Mouse (Mus musculus) heart, embryonic 11.5 days (tissue): ENCODE measurements around the gene 4833439L19Rik. TPM values are rescaled to one million over a fixed set of nuclear protein-coding genes. Genes with fewer than 3 reads are reported as not detected.
A peak's percentile ranks its signal among the peaks of the same experiment; 100 is the strongest.

Experiments
- ATAC-seq: fragments of 200-750 bp; cut with Nextera tagmentation; replicated peaks from 2 replicates; pipeline ENCODE4 v1.8.0; 2017; ENCODE audit warnings: moderate library complexity; ENCODE audit not compliant: insufficient number of reproducible peaks, low FRiP score, low TSS enrichment
- H3K27ac ChIP-seq: fragments of 300-500 bp; sonication (generic); 2 replicates; pipeline ENCODE4 v1.5.1; 2014; ENCODE audit warnings: mild to moderate bottlenecking, low read depth, low read length
- H3K27me3 ChIP-seq: fragments of 300-500 bp; sonication (generic); 2 replicates; pipeline ENCODE4 v1.6.1; 2014; ENCODE audit warnings: mild to moderate bottlenecking, low read length, mixed read lengths; ENCODE audit not compliant: control insufficient read depth, insufficient read depth
- H3K36me3 ChIP-seq: fragments of 300-500 bp; sonication (generic); 2 replicates; pipeline ENCODE4 v1.6.1; 2014; ENCODE audit warnings: mild to moderate bottlenecking, low read length, moderate library complexity, mixed read lengths; ENCODE audit not compliant: control insufficient read depth, insufficient read depth
- H3K4me1 ChIP-seq: fragments of 300-500 bp; sonication (generic); 2 replicates; pipeline ENCODE4 v1.6.1; 2014; ENCODE audit warnings: low read length; ENCODE audit not compliant: control insufficient read depth, insufficient read depth
- H3K4me2 ChIP-seq: fragments of 300-500 bp; sonication (generic); 2 replicates; pipeline ENCODE4 v1.6.1; 2014; ENCODE audit warnings: mild to moderate bottlenecking, moderate library complexity
- H3K4me3 ChIP-seq: fragments of 300-500 bp; sonication (generic); 2 replicates; pipeline ENCODE4 v1.5.1; 2014; ENCODE audit warnings: low read depth, low read length
- H3K9ac ChIP-seq: fragments of 300-500 bp; sonication (generic); 2 replicates; pipeline ENCODE4 v1.6.1; 2014; ENCODE audit warnings: mild to moderate bottlenecking, low read depth, low read length, moderate library complexity
- H3K9me3 ChIP-seq: fragments of 300-500 bp; sonication (generic); replicated peaks from 2 replicates; pipeline ENCODE4 v1.6.1; 2016; ENCODE audit warnings: low read length; ENCODE audit not compliant: control insufficient read depth
- WGBS: fragments of 180-500 bp; shearing (Covaris S2); extraction: QIAGEN DNeasy Blood & Tissue Kit; methylation state at CpG from one replicate; pipeline ENCODE4 v1.1.7; 2014; ENCODE audit not compliant: insufficient replicate concordance; 5-methylcytosine and 5-hydroxymethylcytosine counted together
- polyA plus RNA-seq: library from polyadenylated mRNA; unstranded; fragments of >200 nt; fragmentation: Nextera tagmentation; extraction: Ambion mirVana; gene quantifications from 2 replicates; pipeline ENCODE4 v1.2.1, GENCODE M21; 2014

Gene 4833439L19Rik
- polyA plus RNA-seq, 1 experiment from 2014 or later = 126 TPM

- peak; percentile 37 for ATAC-seq
- Histone ChIP-seq H3K36me3 (no peaks in the 10 kb centered on the region; the same call in 1 of the 2 replicates), H3K4me1 (peaks cover 7% of the 10 kb centered on the region; the same call in 1 of the 2 replicates), H3K9ac (peak overlapping the region; percentile 98; the same call in 1 of the 2 replicates), H3K4me2 (peak overlapping the region; percentile 83), H3K4me3 (peak overlapping the region; percentile 96), H3K9me3 (no peaks in the 10 kb centered on the region), H3K27me3 (no peaks in the 10 kb centered on the region), H3K27ac (no peak overlapping the region)
- WGBS = 42% methylated on average over 8 of the region's 8 CpGs
Measured at GRCm38 (mm10) chr13:54565594-54566345, 535 bp upstream of the 4833439L19Rik start.

DNA sequence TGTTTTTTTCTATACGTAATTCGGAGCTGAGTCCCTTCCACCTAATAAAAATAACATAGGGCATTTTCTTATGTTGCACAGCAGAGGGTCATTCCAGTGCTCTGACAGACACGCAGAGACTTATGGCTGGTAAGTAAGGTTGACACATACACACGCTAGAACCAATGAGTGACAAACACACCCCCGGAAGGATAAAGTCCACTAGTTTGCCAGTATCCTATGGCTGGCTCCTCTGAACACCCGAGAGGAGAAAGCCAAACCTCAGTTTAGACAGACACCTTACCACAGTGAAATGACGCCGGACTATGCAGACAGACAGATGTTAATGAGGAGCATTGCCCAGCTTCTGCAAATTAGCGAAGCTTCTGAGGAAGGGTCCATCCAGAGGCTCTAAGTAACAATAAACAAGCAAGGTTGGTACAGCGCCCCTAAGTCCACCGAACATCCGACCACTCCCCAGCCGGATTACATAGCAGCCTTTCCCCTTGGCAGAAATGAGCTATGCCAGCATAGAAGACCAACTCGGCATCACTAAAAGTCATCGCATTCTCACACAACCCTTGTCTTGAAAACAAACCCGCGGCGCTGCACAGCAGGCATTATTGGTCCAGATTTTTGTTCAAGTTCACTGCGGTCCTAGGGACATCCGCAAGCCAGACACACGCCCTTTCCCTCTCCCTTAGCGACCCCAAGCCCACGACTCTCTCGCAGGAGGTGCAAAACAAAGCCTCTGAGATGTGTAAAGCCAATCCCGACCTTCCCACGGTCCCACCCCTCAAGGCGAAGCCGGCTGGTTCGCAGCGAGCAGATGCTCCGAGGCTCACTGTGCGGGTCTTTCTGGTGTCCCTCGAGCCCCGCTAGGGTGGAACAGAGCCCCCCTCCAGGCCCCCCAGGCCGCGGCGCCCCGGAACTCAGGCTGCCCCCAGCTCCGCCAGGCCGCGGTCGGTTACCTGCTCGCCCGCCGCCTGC is 719 bp downstream of the 4833439L19Rik start:
- Histone ChIP-seq H3K4me3 (peak overlapping the region; percentile 96), H3K27me3 (no peaks in the 10 kb centered on the region), H3K9me3 (no peaks in the 10 kb centered on the region), H3K4me1 (peaks cover 7% of the 10 kb centered on the region; the same call in 1 of the 2 replicates), H3K27ac (peak overlapping the region; percentile 42; the same call in 1 of the 2 replicates), H3K36me3 (peaks cover 3% of the 10 kb centered on the region), H3K9ac (peak overlapping the region; percentile 98), H3K4me2 (peak overlapping the region; percentile 83)
- ATAC-seq = peak; percentile 55
- WGBS = 11% methylated on average over 45 of the region's 45 CpGs

GRCm38 (mm10) chr13:54562562-54562961 is 2.7 kb downstream of the 4833439L19Rik start:
- no peak overlapping the region for H3K27ac ChIP-seq
- no peak overlapping the region for H3K4me2 ChIP-seq
- no peaks in the 10 kb centered on the region for H3K27me3 ChIP-seq
- H3K4me1 ChIP-seq = peaks cover 7% of the 10 kb centered on the region; the same call in 1 of the 2 replicates
- peaks cover 20% of the 10 kb centered on the region for H3K36me3 ChIP-seq
- no peak overlapping the region for H3K9ac ChIP-seq
- no peak overlapping the region for H3K4me3 ChIP-seq
- 73% methylated on average over 7 of the region's 7 CpGs for WGBS
- H3K9me3 ChIP-seq = no peaks in the 10 kb centered on the region
- no peak for ATAC-seq

DNA sequence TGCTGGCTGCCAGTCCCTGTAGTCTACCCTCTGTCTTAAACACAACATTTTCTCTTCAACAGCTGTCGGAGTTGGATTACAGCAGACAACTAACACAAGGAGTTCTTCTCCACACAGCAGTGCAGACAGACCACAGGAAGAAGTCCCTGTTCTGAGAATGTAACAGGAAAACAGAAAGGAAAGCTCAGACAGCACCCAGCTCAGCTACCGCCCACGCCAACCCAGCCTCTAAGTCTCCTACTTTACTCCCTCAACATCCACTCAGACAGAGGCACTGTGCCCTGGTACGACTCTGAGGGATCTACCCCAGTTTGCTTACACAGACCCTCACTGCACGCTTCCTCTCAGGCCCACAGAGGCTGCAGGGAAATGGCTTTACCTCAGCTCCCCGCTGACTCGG is 4.6 kb downstream of the 4833439L19Rik start:
- no peaks in the 10 kb centered on the region for H3K27me3 ChIP-seq
- no peaks in the 10 kb centered on the region for H3K9me3 ChIP-seq
- no peak overlapping the region for H3K4me2 ChIP-seq
- peaks cover 7% of the 10 kb centered on the region; the same call in 1 of the 2 replicates for H3K4me1 ChIP-seq
- 84% methylated on average over 7 of the region's 7 CpGs for WGBS
- H3K36me3 ChIP-seq = peaks cover 30% of the 10 kb centered on the region
- H3K4me3 ChIP-seq = no peak overlapping the region
- H3K27ac ChIP-seq = no peak overlapping the region
- ATAC-seq = no peak
- H3K9ac ChIP-seq = no peak overlapping the region

- no peak for ATAC-seq
- no peak overlapping the region for H3K27ac ChIP-seq
- H3K4me1 ChIP-seq = 0 out of 2 replicates have a peak, but pooled peaks cover 7% of the 10 kb centered on the region
- H3K9ac ChIP-seq = no peak overlapping the region
- no peak overlapping the region for H3K4me3 ChIP-seq
- 88% methylated on average over 2 of the region's 2 CpGs for WGBS
- peaks cover 30% of the 10 kb centered on the region for H3K36me3 ChIP-seq
- H3K27me3 ChIP-seq = no peaks in the 10 kb centered on the region
- H3K4me2 ChIP-seq = no peak overlapping the region
- no peaks in the 10 kb centered on the region for H3K9me3 ChIP-seq
Measured at GRCm38 (mm10) chr13:54559656-54560055, 5.6 kb downstream of the 4833439L19Rik start.

DNA sequence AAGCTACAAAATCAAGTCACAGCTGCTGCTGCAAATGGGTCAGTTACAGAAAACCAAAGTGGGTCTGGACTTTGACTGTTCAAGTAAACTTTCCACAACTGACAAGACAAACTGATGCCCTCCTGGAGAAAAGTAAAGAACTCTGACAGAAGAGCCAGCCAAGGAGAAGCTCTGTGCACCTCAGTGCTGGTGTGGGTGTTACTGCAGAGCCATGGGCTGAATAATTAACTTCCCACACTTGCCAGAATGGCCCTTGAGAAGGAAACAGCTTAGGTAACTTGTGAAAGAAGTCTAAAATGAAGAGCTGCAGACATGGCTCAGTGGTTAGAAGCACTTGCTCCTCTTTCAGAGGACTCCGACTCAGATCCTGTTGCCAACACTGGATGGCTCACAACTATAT is 7.6 kb downstream of the 4833439L19Rik start:
- no peaks in the 10 kb centered on the region for H3K27me3 ChIP-seq
- no peaks in the 10 kb centered on the region for H3K9me3 ChIP-seq
- 83% methylated on average over 1 of the region's 1 CpGs for WGBS
- H3K4me2 ChIP-seq = no peak overlapping the region
- H3K27ac ChIP-seq = no peak overlapping the region
- H3K4me1 ChIP-seq = no peaks in the 10 kb centered on the region
- H3K4me3 ChIP-seq = no peak overlapping the region
- no peak for ATAC-seq
- H3K9ac ChIP-seq = no peak overlapping the region
- peaks cover 36% of the 10 kb centered on the region for H3K36me3 ChIP-seq

- Histone ChIP-seq H3K36me3 (peaks cover 36% of the 10 kb centered on the region), H3K27ac (no peak overlapping the region)
Measured at GRCm38 (mm10) chr13:54556796-54557195, 8.4 kb downstream of the 4833439L19Rik start.

DNA sequence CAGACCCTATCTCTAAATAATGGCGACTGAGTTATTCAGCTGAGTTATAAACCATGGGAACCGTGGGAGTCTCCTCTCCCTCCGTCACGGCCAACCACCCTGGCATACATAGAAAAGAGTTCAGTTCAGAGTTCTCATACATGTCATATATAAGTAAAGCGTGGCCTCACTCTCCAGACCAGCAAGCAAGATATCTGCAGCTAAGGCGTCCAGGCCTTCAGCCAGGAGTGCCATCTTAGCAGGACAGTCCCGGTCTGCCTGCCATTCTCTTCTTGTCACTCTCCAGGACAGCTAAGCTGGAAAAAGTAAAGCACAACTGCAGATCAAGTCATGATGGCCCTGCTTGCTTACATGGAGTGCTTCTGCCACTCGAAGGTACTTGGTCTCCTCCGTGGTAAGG is 9.1 kb downstream of the 4833439L19Rik start:
- no peak overlapping the region for H3K4me3 ChIP-seq
- no peak overlapping the region for H3K9ac ChIP-seq
- 90% methylated on average over 9 of the region's 9 CpGs for WGBS
- H3K4me1 ChIP-seq = no peaks in the 10 kb centered on the region
- no peaks in the 10 kb centered on the region for H3K27me3 ChIP-seq
- H3K27ac ChIP-seq = no peak overlapping the region
- no peaks in the 10 kb centered on the region for H3K9me3 ChIP-seq
- no peak overlapping the region for H3K4me2 ChIP-seq
- H3K36me3 ChIP-seq = peaks cover 36% of the 10 kb centered on the region
- ATAC-seq = no peak

More at GRCm38 (mm10) chr13:54556796-54557195, 8.4 kb downstream of the 4833439L19Rik start:
- Histone ChIP-seq H3K4me1 (no peaks in the 10 kb centered on the region), H3K9ac (no peak overlapping the region), H3K4me2 (no peak overlapping the region), H3K27me3 (no peaks in the 10 kb centered on the region), H3K4me3 (no peak overlapping the region), H3K9me3 (no peaks in the 10 kb centered on the region)
- 92% methylated on average over 3 of the region's 3 CpGs for WGBS
- ATAC-seq = no peak
